Mouse (Mus musculus): Measurements from ENCODE around the gene Stx3.

DNA sequence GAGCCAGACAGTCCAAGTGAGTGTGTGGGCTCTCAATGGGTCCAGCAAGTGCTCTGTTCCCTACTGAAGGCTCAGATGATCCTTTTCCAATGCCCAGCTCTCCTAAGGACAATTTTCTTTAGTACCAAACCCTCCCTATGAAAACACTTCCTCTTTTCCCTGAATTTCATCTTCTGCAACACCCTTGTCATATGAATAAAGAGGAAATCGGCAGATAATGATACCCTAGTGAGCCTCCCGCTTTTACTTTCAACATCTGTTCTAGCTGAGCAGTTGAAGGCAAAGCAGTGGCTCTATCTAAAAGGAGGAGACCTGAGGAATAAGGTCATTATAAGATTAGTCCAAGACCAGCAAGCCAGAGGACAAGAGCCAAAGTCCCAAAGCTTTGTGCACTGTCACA is 10.8 kb downstream of the Stx3 start:
- no peak for TF ChIP-seq MAFK (IDR thresholded peaks at IDR 0.05; ENCODE audit: insufficient read depth, low read depth, low read length)
- TF ChIP-seq ZC3H11A (IDR thresholded peaks at IDR 0.05; ENCODE audit: borderline replicate concordance, low read depth, low read length), result no peak
- no peak for TF ChIP-seq ZNF384 (IDR thresholded peaks at IDR 0.05; ENCODE audit: low read depth, low read length)
- no peak for TF ChIP-seq HCFC1 (IDR thresholded peaks at IDR 0.05; ENCODE audit: borderline replicate concordance, insufficient read depth, low read length)
